Mouse (Mus musculus) mature B cell (primary cell): ENCODE results near the gene Cadm1.

ENCODE experiments used
- in situ Hi-C: fragments of 300-500 bp; cut with MboI; formaldehyde crosslinking; loops from 2 replicates; pipeline ENCODE4 v1.14.3; 2019

Gene Cadm1

DNA sequence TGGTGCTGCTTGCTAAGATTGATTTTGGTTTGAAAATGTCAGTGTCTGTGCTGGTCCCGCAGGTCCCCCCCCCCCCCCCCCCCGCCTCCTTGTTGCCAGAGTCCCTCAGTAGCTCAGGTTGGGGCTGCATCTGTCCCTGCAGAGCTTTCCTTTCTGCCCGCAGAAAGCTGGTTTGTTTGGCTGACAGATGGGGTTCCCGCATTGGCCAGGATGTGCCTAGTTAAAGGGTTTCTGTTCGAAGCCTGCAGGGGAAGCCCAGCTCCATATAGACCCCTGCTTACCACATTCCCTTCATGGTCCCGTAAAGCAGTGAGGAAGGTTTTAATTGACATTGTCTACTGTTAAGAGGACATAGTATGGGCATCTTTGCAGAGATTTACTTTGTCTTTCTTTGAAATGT lies 78.9 kb downstream of the Cadm1 start:
- in situ Hi-C loops, result no loop called here

DNA sequence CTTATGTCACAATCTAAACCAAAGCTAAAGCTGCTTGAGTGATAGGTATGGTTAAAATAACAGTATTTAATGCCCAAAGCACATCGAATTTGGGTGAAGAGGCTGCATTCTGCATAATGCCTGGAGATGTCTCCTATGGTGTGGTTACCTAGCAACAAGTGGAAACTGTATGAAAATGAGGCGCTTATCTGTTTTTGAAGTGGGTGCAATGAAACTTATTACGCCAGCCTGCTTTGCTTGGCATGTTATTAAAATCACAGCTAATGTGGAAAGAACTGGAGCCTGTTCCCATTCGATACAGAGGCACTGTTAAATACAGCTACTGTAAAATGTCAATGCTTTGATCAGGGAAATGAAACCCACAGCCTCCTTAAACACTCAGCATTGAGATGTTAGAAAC lies 79.5 kb downstream of the Cadm1 start:
- in situ Hi-C loops, result no loop called here

DNA sequence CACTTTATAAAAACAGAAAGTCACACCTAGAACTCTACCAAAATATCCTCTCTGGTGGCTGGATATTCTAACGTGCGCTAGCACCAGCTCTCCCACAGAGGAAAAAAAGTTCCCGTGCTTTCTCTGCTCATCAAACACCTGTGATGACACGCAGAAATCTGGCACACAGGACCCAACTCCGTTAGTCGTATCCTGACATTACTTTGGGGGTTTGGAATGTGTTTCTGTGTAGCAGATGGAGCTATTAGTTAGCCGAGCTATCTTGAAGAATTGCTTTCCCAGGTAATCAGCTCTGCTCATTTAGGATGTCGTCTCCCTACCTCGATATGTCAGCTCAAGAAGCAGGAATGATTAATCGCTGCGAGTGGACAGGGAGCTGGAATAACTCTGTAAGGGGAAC lies 80.3 kb downstream of the Cadm1 start:
- in situ Hi-C loops, result no loop called here

- in situ Hi-C loops, result no loop called here
Measured at GRCm38 (mm10) chr9:47612894-47613412, 83.0 kb downstream of the Cadm1 start.

DNA sequence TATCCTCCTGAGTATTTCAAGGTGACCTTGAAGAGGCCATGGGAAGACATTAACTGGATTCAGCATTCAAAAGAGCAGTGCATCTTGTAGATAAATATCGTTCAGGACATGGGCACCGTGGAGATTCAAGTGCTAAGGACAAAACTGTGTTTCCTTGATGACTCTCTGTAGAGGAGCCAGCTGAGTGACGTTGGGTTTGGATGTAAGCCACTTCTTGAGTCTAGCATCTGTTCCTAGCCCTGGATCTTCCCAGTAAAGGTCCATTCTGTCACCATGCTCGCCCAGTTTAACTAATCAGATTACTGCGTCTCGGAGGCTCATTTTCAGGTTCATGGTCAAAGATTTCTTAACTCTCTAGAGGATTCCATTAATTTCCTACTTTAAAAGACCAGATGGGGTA lies 85.1 kb downstream of the Cadm1 start:
- in situ Hi-C loops, result no loop called here

GRCm38 (mm10) chr9:47616391-47616790 lies 86.4 kb downstream of the Cadm1 start:
- in situ Hi-C loops, result no loop called here

GRCm38 (mm10) chr9:47619501-47620029 lies 89.6 kb downstream of the Cadm1 start:
- in situ Hi-C loops, result no loop called here

- in situ Hi-C loops, result no loop called here
Measured at GRCm38 (mm10) chr9:47623447-47624445, 93.8 kb downstream of the Cadm1 start.

- in situ Hi-C loops, result no loop called here
Measured at GRCm38 (mm10) chr9:47624565-47625520, 94.9 kb downstream of the Cadm1 start.

DNA sequence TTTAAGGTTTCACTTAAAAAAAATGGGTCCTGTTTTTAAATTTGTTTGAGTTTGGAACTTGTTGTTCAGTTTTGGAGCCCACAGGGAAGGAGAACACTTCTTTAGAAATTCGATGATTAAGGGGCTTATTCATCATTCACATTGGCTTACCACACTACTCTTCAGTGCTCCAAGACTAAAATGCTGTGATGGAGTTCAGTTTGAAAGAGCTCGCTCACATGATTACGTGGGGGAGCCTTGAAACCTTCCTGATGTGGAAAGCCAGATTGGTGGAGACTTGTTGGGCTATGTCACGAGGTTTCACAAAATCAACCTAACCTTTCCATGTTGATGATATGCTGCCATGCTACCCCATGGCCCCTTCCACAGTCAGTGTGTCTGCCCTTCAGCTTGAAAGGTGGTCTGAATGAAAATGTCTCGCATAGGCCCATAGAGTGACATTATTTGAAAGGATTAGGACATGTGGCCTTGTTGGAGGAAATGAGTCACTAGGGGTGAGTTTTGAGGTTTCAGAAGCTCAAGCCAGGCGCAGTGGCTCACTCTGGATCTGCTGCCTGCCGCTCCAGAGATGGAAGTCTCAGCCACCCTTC lies 95.7 kb downstream of the Cadm1 start:
- in situ Hi-C loops, result no loop called here

DNA sequence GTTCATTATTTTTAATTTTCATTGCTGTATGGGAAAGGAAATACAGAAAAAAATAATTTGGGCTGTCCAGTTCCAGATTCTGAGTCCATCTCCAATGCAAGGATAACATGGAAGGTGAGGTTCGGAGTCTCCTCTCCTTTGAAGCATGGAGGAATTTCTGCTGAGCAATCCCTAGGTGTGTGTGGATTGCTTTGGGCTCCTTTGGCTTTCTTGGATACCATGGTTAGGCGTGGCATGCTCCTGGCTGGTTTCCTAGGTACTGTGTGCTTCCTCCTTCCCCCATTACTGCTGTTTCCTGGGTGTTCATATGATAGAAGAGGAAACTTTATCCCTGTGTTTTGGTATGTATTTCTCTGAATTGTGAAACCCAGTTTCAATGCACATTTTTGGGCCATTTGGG lies 98.0 kb downstream of the Cadm1 start:
- in situ Hi-C loops, result no loop called here

DNA sequence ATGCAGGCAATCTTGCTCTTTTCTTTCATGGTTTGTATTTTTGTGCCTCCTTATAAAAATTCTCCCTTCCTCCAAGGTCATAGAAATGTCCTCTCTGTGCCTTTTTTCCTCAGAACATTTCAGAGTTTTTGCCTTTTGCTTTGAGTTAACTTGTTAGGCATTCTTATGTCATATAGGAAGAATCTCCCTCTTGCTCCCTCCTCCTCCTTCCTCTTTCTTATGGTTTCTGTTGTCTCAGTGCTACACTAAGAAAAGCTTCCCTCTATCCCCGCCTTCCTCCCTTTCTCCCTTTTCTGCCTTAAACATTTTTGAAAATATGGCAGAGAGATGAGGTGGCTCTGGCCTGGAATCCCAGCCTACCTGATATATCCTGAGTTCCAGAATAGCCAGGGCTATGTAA lies 98.6 kb downstream of the Cadm1 start:
- in situ Hi-C loops, result no loop called here

- in situ Hi-C loops, result no loop called here
Measured at GRCm38 (mm10) chr9:47634695-47635094, 104.7 kb downstream of the Cadm1 start.

DNA sequence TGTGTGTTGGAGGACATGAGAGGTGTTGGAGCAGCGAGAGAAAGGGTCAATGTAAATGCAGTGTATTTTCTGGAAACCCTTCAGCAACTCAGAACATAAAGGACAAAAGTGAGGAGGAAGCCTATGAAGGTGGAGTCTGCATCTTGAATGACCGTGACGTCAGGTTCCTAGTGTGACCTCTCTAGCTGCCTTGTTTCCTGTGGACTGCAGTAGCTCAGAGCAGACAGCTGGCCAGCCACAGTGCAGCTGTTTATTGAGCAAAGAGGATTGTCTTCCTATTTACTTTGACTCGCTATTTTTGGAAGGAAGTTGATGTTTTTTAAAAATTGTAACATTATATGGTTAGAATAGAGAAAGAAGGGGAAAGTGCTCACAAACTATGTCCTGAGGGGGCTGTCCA lies 112.7 kb downstream of the Cadm1 start:
- in situ Hi-C loops, result no loop called here

DNA sequence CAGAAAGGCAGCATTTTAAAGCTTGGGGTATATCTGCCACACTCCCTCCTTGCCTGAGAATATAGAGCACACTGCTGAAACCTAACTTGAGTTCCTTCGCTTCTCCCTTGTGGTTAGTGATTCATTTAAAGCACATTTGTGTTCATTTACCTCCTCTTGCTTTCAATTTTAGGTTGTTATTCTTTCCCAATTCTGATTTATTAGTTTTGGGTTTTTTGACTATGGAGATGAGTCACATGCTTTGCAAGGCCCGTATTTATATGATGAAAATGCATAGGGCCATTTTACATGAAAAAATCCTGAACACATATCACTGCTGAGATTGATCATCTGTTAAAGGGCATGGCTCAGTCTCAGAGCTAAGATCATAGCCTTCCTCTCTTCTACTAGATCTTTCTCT lies 115.1 kb downstream of the Cadm1 start:
- in situ Hi-C loops, result no loop called here

DNA sequence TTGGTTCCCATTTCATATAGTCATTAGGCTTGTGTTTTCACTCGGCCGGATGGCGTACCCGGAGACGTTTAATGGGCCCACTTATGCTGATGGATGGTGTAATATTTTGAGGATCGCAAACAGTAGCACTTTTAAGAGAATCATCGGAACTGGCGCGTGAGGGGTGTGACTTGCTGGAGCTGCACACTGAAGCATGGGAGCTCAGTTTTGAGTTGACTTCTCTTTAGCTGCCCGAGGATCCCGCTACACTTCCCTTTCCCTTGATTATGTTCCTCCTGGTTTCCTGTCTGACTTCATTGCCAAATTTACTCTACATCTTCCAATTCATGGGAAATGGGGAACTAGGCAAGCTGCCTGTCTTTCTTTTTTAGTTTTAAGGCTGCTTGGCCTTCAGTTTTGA lies 121.5 kb downstream of the Cadm1 start:
- in situ Hi-C loops, result no loop called here

DNA sequence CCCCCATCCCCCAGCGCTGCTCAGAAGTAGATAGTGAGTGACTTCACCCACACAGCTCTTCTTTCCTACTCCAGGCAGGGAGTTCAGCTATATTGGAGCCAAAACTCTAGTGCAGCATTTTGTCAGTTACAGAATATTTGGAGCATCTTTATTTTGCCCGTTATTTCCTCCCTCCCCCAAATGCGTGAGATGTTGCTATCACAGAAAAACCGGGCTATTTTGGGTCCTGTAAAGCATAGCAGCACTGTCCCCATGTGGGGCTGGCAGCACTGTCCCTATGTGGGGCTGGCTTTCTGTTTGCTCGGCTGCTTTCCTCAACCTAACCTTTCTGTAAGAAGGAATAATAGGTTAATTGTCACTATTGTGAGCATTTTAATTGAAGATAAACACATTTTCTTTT lies 122.2 kb downstream of the Cadm1 start:
- in situ Hi-C loops, result no loop called here

- in situ Hi-C loops, result no loop called here
Measured at GRCm38 (mm10) chr9:47652936-47653335, 123.0 kb downstream of the Cadm1 start.

DNA sequence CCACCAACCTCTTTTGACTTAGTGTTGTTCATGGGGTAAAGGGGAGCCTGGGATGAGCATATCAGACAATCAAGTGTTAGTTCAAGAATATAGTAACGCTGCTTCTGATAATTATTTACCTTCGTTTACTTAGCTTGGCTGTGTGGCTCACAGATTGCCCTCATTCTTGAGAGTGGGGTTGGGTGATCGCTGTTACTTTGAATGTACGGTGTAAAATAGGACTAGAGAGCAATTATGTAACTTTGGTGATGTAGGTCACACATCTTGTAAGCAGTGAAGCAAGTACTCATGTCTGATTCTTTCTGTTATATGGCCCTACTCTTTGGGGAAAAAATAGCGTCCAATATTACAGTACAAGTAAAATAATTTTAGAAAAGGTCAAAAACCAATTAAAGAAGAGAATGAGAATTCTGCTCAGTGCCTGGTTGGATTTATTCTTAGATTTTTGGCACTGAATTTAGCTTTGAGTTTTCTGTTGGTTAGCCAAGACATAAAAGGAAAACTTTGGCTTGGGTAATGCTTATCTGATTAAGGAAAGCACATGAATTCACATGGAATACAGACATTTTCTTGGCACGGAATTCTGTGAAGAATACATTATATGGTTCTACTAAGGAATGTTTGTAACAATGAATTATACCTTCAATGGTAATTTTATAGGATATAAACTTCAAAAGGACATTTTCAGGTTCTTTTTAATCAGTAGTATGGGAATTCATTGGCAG lies 129.6 kb downstream of the Cadm1 start:
- in situ Hi-C loops, result no loop called here

DNA sequence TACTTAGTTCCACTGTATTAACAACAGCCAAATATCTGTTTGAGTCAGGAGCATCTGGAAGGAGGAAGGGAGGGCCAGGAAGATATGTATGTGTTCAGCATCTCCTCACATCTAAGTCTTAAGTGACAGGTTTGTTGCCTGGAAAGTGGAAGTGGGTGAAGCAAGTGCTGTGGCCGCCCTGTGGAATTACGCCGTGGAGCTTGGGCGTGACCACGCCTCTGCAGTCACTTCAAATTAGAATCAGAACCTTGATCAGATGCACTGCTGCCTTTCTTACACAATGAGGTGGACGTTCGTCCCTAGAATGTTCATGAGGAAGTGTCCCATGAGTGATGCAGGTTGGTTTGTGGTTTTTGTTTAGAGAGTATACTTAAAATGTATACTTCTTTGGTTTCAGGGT lies 131.6 kb downstream of the Cadm1 start:
- in situ Hi-C loops, result no loop called here

DNA sequence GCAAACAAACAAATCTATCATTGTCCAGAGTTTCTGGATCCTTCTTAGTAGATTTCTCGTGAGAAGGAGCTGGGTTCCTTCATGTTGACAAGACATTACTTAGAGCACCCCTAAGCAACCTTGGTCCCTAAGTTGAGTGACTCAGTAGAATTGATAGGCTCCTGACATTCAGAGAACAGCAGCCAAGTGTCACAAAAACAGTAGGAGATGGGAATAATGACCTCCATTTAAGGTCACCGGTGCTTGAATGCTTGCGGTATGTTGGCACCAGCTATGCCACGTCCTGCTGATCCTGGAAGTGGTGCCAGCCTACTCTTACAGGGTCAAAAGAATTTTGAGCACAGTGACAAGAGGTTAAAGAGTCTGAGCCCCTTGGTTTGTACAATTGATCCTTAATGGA lies 139.2 kb downstream of the Cadm1 start:
- in situ Hi-C loops, result no loop called here
